Mouse (Mus musculus) natural killer cell, adult 2 months (primary cell): ENCODE data around the gene St5.
A peak's percentile ranks its signal among the peaks of the same experiment; 100 is the strongest.

ENCODE experiments used
- DNase-seq, 2 experiments: peaks; one replicate each; pipeline ENCODE4 v3.0.0; 2022; ENCODE audit warnings: low spot score in 2 of 2

St5 gene

DNA sequence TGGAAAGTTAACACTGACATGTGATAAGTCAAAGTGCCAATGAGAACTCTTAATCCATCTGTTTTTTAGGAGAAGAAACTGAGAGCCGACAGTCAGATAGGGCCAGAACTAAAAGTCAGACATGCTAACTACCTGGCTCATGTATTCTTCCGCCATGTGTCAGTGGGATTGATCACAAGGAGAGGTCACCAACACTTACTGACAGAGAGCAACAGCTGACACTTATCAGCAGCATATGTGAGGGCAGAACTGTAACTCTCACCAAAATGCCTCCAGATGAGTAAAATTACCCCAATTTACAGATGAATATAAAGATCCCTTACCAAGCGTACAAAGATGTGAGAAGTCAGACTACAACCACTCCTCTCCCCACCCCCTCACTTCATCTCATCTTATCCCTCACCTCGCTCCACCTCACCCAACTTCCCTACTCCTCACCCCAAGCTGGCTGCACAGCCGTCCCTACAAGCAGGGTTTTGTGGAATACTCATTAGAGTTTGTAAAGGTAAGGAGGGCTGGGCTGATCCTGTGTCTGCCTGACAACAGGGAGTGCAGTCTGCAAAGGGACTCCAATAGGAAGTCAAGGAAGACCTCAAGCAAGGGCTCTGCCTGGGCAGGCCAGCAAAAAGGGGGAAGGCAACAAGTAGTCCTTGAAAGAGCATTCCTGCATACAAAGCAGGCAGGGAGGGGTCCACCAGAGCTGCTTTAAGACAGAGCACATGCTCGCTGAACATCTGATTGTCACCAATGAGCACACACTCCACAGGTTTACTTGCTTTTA lies 93.7 kb downstream of the St5 start:
- DNase-seq, result no peak

DNA sequence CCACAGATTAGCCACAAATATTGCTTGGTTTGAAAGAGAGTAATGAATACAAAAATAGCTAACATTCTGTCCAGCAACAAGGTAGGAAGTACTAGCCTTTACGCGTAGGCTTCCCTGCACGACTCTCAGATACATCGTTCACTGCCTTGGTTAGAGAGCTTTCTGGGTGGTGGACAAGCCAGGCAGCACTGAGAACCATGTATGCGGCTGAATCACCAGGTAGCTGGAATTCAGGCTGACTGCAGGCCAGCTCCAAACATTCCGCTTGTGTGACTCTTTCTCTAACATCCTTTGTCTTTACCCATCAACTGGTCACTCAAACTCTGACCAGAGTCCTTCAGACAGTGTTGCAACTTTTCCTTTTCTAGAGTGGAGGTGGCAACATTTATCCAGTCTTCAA lies 94.6 kb downstream of the St5 start:
- no peak for DNase-seq

DNA sequence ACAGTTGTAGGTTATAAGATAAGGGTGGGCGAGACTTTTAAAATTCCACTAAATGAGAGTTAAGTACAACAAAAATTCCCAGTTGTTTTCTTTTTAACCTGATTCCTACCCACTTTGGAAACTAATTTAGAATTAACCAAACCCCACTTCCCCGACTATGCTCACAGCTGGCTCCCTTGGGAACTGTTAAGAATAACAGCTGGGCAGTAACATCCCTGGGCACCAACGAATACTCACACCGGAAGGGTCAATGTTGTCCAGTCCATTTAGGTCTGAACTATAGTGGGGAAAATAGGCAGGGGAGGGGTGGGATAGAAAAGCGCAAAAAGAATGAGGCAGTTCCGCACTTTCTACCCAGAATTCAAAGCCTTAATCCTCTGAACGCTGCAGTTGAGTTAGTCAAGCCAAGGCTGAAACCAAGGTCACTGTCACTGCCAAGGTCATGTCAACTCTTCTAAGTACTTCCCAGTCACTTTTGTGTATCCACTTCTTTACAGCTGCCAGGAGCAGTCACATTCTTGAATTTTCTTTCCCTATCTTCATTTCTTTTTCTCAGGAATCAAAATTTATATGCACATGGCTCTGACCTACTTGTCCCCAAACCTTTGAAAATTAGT lies 96.3 kb downstream of the St5 start:
- no peak for DNase-seq

DNA sequence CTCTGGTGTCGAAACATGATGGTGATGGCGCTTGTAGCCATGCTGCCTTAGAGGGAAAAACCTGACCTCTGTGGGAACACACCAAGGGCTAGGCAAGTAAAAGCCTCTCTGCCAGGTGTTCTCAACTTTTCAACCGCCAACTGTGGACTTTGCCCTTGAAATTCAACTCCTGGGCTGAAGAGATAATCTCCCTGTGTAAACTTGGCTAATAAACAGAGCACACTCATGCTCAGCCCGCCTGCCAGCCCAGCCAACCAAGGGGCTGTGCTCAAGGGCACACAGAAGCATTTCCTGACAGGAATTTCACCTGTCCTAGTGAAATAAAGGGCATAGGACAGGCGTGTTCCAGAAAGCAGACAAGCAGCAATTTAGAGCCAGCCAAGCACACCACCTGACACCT lies 100.8 kb downstream of the St5 start:
- no peak for DNase-seq

DNA sequence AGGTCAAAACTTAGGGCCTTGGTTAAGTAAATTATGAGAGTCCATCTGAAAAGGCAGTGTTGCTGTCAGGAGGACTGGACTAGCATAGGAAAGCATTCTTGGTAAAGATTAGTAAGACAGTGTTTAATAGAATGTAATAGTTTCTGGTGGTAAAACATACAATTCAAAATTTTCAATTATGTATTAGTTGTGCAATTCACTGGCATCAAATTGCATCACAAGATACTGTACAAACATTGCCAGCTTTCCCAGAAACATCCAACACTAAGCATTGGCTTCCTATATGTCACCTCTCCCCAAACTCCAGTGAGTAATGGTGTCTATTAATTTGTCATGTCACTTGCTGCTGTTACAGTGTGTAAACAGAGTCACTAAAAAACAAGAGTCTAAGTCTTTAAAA lies 101.4 kb downstream of the St5 start:
- DNase-seq, result no peak

DNA sequence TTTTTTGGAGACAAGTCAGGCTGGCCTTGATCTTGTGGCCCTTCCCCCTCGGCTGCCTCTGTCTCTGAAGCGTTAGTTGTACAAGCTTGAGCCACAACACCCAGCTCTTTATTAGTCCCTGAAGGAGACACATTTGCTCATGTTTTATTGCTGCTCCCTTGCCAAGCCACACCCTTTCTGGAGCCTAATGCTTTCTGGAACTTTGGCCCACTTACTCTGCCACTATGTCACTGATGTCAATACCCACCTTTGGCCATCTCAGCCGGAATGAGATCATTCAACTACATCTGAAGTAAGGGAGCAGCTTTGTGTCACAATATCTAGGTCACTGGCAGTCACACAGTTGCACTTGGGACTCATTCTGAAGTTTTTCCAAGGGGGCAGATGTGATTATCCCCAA lies 102.7 kb downstream of the St5 start:
- no peak for DNase-seq

DNA sequence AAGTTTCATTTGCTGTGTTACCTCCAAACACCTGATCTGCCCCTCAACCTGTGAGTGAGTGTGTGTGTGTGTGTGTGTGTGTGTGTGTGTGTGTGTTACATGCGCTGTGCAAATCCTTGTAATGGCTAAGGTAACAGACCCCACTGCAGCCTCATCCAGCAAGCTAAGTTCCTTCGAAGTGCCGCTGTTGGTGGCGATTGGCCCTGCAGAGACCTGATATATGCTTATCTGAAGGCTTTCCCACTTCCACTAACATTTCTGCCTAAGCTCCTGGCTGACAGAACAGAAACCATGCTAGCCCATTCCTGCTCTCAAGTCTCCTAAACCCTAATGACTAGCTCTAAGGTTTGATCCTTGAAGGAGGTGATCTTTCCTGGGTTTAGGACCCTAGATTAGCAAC lies 103.4 kb downstream of the St5 start:
- no peak for DNase-seq

DNA sequence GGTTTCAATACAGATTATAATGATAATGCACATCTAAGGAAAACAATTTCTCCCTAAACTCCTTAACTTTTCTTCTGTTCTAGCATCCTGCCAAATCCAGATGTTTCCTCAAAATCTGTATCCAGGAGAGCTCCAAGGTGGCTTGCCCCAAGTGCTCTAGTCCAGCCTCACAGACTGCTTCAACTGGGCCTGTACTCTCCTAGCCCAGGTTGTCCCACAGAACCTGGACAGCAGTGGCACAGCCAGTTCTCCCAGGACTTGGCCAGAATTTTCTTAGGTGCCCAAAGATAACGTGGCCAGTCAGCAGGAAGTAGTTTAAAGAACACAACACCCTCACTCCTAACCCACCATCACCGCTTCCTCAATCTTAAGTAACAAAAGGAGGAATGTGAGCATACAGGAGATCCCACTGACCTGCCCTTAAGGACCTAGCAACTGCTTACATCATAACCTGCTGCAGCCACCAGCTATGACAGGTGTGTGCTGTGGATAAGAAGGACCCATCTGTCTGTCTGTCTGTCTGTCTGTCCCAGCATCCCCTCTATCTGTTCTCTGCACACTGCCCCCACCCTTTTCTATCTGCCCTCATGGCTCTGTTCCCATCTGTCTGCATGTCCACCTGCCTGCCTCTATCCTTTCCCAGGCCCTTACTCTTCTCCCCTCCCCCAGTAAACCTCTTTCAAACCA lies 108.4 kb downstream of the St5 start:
- no peak for DNase-seq

DNA sequence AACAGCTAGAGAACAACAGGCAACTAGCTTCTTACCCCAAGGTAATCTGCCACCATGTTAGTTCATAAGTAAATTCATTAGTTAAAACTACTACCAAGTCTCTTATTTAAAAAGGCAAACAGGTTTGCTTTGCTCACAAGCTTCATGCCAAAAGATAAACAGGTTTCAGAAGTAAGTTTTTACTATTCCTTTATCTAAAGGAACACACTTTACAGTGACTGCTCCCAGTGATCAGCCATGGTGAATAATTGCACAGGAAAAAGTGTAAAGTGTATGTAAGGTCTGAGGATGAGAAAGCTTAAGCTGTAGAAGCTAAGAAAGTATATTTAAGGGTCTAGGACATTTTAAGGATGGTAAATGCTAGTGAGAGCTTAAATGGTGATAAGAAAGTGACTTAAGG lies 109.4 kb downstream of the St5 start:
- DNase-seq, result no peak

DNA sequence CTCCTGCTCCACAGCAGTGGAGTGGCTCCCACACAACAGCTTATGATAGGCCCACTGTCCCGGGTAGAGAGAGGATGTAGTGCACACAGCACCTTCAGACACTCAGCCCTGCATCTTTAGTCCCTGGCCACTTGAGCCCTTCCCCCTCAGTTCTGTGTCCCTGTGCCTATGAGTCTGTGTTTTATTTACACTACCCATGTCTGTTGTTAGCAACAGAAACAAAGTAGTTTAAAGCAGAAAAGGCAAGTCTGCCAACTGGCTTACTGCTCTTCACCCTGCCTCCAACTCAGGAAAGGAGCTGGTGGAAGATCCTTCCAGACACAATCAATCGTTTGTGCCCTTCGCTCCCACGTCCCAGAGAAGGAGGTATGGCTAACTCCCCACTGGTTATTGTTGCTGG lies 111.2 kb downstream of the St5 start:
- DNase-seq, result no peak

DNA sequence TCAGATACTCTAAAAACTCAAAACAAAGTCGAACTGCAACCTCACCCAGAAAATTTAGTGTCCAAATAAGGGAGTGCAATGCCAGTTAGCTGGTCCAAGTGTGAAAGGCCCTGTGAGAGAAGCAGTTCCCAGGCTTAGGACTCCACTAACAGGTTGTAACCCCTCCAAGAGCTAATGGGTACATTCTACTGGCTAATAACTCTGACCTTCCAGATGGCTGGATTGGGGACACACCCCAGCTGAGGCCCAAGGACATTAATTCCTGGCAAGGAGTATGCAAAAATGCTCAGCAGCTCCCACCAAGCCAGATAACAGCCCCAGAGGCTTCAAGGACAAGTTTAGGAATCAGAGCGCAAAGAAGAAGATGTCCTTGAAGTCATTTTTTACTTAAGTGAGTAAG lies 112.8 kb downstream of the St5 start:
- no peak for DNase-seq

DNA sequence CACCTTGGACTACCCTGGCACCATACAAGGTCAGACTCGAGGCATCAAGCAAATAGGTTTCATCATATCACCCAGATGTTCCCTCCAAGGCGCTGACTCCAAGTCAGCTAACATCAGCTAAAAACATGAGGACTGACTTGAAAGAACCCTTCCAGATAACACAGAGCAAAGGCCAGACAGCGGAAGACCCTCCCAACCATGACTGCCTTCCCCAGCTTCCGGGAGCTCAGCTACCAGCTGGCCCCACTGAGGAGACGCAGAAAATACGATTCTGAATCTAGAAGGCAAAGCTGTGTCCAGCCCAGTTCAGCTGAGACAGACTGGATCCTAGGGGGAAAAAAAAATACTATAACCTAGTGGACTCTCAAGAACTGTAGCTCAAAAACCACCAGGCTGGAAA lies 114.4 kb downstream of the St5 start:
- no peak for DNase-seq

DNA sequence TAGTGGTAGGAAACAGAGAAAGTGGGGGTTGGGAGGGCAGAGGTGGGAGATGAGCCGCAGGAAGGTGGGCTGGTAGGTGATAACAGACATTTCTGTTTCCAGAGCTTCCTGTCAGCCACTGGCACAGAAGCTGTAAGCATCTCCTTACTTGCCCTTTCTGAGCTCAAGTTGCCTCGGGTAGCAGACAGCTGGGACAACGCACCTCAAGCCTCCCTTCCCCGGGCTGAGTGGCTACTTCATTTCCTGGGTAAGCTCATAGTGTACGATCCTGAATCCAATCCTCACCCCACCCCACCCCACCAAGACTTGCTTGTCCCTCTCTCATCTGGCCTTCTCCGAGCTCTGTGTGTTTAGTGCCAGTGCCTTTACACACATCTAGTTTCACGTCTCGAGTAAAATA lies 115.3 kb downstream of the St5 start:
- DNase-seq, result peak; percentile 21 to 60

DNA sequence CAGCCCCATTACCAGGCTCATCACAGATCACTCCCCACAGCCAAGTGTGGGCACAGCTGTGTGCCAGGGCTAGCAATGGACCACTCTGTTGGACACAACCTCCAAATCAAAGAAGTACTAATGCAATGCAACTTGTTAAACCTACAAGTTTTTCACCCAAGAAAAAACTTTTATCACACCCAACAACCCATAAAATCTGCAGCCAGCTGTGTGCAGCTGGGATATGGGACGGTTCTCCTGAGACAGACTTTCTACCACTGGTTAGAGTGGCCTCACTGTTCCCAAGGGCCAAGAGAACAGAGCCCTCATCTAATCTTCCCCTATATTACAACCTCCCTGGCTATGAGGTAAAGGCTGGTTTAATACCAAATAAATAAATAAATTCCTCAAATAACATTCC lies 118.9 kb downstream of the St5 start:
- no peak for DNase-seq

DNA sequence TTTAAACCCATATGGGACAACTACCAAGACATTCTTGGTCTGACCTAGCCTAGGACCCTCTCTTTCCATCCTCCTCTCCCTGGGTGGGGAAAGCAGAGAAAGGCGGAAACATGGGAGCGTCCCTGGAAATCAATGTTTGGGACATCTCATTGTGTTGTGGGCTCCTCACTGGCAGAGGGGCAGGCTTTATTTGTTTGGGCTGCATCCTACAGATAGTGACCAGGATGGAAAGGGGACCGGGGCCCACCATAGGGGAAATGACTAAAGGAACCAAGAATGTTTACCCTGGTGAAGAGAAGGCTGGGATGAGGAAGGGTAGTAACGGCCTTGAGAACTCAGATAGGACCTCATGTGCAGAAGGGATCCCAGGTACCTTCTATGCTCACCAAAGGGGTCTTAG lies 122.9 kb downstream of the St5 start:
- DNase-seq, result no peak

DNA sequence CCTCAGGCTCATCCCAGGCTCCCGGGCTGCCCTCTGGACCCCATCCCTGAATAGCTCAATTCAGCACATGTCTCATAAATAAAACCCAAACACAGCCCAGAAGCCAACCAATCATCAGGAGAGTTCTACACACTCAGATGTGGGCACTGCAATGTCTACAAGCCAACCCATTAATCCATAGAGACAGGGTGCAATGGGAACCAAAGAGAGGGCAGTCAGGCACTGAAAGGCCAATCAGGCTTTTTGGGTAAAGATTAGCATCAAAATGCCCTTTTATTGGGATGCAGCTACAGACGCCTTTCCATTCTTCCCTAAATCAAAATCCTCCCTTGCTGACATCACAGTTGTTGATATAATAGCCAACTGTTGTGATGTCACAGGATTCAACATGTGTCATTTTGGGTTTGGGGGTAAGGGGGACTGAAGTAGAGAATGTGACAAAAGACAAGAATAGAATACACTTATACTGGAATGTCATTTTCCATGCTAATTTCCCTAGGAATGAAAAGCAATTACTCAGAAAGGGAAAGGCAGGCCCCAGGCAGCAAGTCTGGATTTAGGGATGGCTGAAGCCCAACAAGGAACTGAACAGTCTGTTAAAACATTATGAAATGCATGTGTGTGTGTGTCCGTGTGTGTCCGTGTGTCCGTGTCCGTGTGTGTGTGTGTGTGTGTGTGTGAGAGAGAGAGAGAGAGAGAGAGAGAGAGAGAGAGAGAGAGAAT lies 123.7 kb downstream of the St5 start:
- DNase-seq, result no peak

DNA sequence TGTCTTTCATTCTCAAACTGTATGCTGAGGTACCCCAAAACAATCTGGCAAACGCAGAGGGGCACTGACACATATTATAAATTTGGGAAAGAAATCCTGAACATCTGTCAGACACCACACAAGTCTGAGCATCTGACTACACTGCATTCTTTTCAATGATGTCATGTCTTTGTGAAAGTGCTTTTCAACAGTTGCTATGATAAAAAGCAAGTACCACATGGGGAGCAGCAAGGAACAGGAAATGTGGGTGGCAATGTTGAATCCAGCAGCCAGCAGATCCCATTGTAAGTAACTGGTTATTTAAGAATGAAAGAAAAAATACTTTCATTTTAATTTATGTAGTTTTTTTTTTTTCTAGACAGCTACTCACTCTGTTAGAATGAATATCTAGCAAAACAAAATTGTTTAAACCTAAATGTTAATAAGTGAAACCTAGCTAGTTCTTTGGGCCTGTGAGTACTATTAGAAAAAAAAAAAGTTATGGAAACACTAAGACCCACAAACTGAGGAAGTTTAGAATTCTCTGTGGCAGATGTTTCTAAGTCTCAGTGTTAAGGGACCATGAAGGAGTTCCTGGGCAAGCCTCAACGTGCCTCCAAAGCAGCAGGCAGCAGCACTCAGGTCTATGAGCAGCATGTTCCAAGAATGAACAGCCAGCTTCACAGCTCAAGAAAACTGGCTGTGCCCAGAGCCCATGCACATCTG lies 124.4 kb downstream of the St5 start:
- no peak for DNase-seq

DNA sequence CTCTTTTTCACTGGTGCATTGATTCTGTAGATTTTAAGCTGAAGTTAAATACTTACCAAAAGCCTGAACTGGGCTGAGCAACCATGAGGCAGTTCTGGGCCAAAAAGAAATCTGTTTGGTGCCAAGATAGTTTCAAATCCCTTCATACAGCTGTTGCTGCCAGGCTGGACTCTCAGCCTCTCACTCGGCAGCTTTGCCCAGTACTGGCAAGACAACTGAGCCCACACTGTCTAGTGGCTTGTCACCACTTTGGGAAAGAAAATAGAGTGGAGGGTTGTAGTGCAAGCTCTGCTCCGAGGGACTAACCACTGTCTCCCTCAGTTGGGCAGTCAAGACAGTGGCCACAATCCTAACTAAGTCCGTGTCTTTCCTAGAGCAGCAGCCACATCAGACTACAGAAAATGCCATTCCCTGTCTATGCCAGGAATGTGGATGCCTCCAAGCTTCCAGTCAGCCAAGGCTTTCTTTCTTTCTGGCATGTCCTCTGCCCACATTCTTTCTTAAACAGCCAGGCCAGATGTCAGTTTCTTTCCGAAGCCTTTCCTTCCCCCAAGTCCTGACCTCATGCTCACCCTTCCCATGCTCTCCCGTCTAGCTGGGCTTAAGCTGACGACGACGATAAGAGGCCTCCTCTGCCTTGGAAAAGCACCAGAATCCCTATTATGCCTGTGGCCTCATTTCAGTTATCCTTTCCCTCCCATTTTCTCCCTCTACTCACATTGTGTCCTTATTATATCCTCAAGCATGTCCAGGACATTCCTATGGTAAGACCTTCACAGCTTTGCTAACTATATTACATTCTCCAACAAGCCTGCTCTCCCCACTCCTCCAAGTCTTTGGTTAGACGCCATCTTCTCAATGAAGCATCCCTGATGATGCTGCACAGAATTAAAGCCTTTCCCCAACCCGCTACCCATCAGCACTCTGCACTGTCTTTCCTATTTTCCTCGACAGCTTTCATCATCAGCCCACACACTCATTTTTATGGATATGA lies 126.8 kb downstream of the St5 start:
- no peak for DNase-seq

DNA sequence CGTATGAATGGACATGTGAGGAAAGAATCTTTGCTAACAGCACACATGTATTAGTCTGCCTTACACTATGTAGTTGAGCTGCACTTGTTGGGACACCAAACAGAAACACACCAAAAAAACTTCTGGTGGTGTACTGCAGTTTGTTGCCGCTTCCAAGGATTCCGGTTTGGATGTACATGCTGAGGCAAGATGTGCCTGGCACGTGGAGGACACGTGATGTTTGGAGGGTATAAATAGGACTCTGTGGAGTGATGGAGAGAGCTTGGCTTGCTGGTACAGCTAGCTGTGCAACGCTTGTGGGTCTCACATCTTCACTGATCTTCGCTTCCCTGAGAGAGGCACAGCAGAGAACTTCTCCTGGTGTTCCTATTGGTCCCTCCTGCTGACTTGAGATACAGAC lies 129.2 kb downstream of the St5 start:
- no peak for DNase-seq

DNA sequence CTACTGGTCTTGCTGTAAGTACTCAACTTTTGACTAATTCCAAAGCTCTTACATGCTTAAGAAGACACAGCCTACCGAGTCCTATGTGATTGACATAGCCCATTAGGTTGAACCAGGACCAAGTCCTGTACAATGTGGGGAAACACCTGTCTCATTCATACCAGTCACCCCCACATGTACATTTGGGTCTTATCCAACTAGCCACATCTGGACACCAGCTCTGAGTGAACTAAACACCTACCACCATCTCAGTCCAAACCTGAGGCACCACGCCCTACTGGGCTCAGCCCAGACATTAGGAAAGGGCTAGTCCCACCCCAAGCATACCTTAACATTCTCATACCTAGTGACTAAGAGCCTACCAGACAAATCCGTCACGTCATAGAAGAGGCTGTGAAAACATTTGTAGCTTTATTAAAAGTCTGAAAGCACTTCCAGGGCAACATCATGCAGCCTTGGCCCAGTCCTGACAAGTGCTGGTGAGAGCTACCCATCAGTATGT lies 135.0 kb downstream of the St5 start:
- no peak for DNase-seq
